Mouse (Mus musculus): ENCODE measurements around the gene Ctps. TPM values are rescaled to one million over a fixed set of nuclear protein-coding genes. Genes with fewer than 3 reads are reported as not detected.
"Not testable (repeated sequence)": the region's sequence is repeated elsewhere in the genome, so short reads cannot be mapped to it uniquely, and the experiment has no call there.

Ctps gene
- 10 to 100 TPM; 33.3 to 35.5 (median 35.2) TPM for total RNA-seq (2022)

DNA sequence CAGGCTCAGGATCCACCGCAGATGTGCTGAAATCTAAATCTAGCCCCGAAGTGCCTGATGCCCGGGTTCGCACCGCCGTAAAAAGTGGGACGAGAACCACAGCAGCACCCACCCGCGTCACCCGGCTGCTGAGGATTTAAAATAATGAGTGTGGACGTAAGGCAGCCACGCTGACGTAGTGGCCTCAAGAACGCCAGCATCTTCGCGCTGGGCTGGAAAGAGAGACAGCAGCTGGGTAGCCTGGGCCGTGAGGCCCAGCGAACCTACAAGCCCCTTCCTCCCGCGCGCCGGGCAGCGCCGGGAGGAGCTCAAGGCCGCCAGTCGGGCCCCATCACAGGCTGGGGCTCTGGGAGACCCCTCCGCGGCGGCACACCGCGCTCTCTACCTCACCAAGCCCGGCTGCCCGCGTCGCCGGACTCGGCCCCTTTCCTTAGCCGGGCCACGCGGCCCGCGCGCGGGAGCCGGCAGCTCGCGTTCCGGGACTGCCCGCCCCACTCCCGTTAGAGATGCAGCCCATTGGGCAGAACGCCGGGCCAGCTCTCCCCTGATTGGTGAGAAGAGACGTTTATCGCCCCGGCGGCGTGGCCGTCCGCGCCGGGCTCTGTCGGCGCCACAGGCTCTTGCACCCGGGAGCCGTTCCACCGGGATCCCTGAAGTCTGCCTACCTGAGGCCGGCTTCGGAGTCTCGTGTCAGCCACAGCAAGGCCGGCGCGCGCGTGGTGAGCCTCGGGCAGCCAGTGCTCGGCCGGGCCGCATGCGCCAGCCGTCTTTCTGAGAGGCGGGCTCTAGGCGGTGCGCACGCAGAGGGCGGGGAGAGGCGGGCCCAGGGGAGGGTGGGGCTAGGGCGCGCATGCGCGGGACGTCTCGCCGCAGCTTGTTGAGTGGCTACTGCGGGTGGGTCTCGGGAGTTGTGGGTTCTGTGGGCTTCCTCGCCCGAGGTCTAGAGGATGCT, at the start of gene Ctps:
Gene Ctps, minus strand, starts transcription at position 791 of the 952 bp plus-strand sequence.
- DNase-seq (ENCODE audit: low spot score in 2 of 2) = peak; percentile 89 to 92

- no peak for DNase-seq (ENCODE audit: low spot score in 2 of 2)
These were observed 46.3 kb upstream of the Ctps start for GRCm38 (mm10) chr4:120616199-120617025.

DNA sequence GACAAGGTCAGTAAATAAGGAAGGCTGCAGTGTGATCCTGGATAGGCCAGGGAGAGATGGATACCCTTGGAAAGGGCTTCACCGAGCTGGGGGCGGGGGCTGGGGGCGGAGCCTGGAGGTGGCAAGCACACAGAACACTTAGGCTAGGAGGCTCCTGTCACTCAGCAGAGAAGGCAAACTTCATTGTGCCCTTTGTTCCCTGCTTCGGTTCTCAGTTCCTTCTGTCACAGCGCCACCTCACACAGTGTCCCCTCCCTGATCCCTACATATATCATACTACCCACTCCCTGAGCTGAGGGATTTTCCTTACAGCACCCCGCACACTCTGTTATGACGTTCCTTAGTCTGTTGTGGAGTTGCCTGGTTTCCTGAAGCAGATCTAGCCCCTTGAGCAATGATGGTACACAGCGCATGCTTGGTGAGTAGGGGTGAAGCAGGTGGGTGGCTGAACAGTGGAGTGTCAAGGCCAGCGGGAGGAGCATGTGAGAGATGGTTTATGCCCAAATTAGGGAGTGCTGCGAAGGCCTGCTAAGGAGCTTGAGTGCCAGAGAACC, 45.5 kb upstream of the Ctps start:
- no peak for DNase-seq (ENCODE audit: low spot score in 2 of 2)

GRCm38 (mm10) chr4:120614644-120615043, 44.6 kb upstream of the Ctps start:
- no peak for DNase-seq (ENCODE audit: low spot score in 2 of 2)

GRCm38 (mm10) chr4:120613691-120614329, 43.7 kb upstream of the Ctps start:
- DNase-seq (ENCODE audit: low spot score in 2 of 2) = peak; percentile 30 to 44

DNA sequence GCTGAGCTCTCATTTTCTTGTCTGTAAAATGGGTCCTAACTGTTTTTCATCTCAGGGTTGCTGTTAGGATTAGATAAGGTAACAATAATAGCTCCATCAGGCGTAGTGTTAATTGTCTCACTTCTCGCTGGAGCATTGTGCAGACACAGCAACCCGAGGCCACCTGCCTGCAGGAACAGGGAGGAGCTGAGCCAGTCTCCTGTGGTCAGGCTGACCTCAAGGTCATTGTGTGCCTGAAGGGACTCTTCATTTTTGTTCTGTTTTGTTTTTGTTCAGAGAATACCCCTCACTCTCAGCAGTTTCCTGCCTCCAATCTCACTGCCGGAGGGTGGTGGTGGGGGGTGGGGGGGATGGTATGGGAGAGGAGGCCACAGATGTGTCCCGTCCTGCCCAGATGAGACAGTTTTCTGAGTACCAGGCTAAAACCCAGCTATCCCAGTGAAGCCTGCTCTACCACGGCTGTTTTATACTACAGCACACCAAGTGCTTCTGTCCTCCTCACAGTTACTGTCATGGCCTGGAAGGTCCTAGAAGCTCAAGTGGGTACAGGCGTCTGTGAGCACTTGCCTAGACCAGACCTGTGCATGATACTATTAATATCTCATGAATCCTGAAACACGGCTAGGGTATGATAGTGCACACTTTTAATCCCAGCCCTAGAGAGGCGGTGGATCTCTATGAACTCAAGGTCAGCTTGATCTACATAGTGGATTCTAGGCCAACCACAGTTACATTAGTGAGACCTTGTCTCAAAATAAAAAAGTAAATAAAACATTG, 42.4 kb upstream of the Ctps start:
- no peak for DNase-seq (ENCODE audit: low spot score in 2 of 2)

GRCm38 (mm10) chr4:120611005-120611404, 40.9 kb upstream of the Ctps start:
- DNase-seq (ENCODE audit: low spot score in 2 of 2) = no peak

- DNase-seq (ENCODE audit: low spot score in 2 of 2) = no peak
These were observed 36.9 kb upstream of the Ctps start for GRCm38 (mm10) chr4:120606941-120607340.

GRCm38 (mm10) chr4:120602669-120603068, 32.6 kb upstream of the Ctps start:
- no peak for DNase-seq (ENCODE audit: low spot score in 2 of 2)

GRCm38 (mm10) chr4:120601774-120602173, 31.7 kb upstream of the Ctps start:
- no peak for DNase-seq (ENCODE audit: low spot score in 2 of 2)

GRCm38 (mm10) chr4:120598922-120599321, 28.8 kb upstream of the Ctps start:
- DNase-seq (ENCODE audit: low spot score in 2 of 2) = no peak

- not testable (repeated sequence) for DNase-seq (ENCODE audit: low spot score in 2 of 2)
These were observed 26.1 kb upstream of the Ctps start for GRCm38 (mm10) chr4:120596210-120596609.

DNA sequence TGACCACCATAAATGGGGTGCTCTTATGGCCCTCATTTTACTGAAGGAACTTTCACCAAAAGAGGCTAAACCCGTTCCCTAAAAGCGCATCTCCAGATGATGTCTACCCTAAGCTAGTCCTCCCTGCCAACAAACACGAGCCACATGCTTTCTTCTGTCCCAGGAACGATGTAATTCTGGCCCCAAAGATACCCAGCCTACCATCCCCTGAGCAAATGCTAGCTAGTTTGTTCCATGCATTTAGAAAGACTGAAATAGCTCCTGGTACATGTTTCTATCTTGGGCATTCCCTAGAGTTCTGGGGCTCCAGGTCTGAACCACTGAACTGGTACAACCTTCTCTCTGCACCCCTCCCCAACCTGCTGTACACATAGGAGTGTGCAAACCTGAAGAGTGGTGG, 20.9 kb upstream of the Ctps start:
- no peak for DNase-seq (ENCODE audit: low spot score in 2 of 2)

DNA sequence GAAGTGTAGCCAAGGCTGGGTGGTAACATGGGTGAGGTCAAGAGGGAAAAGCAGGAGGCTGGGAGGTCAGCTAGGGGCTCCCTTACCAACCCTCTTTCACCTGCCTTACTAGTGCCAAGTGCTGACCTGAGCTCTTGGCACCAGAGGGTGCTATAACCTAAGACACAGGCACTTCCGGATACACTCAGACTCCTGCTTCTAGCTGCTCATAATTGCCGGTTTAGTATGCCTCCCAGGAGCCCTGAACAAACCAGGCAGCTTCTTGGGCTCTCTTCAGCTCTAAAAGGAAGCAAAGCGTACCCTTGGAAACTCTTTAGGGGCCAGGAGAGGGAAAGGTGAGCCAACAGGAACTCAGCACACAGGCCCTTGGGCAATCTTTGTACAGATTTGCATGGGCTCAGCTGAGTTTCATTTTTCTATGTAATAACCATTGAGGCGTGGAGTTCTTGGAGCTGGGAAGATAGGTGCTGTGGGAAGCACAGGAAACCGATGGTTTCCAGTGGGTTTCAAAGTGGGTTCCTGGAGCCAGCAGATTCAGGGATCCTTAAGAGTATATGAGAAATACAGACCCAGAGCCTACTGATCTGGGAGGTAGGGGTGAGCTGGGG, 19.8 kb upstream of the Ctps start:
- DNase-seq (ENCODE audit: low spot score in 2 of 2) = peak in 1 of 2 experiments; percentile 63

- DNase-seq (ENCODE audit: low spot score in 2 of 2) = no peak
These were observed 19.0 kb upstream of the Ctps start for GRCm38 (mm10) chr4:120589070-120589469.

DNA sequence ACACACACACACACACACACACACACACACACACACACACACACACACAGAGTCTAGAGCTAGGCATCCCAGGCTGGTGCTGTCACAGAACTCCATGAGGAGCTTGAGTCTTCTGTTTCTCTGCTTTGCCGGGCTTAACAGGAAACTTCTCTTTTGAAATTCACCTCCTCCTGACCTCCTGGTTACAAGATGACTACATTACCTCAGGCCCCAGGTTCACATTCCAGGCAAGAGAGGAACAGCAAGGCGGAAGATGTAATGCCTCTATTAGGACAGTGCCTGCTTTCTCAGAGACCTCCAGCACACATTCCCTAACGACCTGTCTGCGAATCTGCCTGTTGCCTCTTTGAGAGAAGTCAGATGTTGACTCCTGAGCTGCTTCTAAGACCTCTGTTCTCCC, 18.4 kb upstream of the Ctps start, which contains the start of gene Gm8439:
Gene Gm8439, plus strand, starts transcription at position 301 of the 400 bp plus-strand sequence.
- DNase-seq (ENCODE audit: low spot score in 2 of 2) = no peak

DNA sequence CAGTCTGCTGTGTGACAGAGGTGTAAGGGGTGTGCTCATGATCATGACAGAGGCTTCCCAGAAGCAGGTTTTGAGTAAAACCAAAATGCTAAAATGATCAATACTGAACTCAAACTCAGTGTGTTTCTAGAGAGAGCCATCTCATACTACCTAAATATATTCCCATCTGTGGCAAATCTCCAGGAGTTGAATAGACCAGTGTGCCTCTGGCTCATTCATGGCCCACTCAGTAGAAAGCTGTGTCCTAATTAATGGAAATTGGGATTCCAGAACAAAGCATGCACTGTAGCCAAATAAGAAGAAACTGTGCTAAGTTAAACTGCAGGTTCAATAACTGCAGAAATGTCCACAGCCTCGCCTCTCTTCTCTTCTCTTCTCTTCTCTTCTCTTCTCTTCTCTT, 16.9 kb upstream of the Ctps start:
- no peak for DNase-seq (ENCODE audit: low spot score in 2 of 2)

DNA sequence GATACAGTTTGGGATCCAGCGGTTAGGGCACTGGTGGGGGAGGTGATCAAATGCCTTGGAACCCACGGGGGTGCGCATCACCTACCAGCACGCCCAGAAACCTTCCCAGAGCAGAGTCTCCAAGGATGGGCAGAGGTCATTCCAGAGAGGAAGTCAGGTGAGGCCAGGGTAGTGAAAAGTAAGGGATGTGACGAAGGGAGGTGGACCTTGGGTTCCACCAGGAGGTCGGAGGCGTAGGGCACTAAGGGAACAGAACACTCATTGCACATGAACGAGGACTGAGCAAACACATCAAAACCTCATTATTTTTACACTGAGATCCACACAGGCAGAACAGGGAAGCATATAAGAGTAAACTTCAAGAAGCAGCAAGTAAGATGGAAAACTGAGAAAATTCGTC, 11.6 kb upstream of the Ctps start:
- no peak for DNase-seq (ENCODE audit: low spot score in 2 of 2)

DNA sequence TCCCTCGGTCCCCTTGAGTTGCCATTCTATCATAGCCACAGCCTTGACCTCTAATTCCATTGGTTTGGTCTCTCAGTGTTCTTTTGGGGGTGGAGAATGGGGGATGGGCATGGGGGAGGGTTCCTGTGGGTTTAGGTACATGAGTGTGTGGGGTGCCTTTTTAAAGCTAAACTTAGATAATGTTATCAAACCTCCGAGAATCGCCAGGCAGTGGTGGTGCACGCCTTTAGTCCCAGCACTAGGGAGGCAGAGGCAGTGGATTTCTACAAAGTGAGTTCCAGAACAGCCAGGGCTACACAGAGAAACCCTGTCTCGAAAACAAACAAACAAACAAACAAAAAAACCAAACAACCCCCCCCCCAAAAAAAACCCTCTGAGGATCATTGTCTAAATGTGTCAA, 10.8 kb upstream of the Ctps start:
- no peak for DNase-seq (ENCODE audit: low spot score in 2 of 2)

- no peak for DNase-seq (ENCODE audit: low spot score in 2 of 2)
These were observed 1.6 kb upstream of the Ctps start for GRCm38 (mm10) chr4:120571691-120572090.
